9 mouse cellular contexts compared by ENCODE assay signal in the genomic region with DNA sequence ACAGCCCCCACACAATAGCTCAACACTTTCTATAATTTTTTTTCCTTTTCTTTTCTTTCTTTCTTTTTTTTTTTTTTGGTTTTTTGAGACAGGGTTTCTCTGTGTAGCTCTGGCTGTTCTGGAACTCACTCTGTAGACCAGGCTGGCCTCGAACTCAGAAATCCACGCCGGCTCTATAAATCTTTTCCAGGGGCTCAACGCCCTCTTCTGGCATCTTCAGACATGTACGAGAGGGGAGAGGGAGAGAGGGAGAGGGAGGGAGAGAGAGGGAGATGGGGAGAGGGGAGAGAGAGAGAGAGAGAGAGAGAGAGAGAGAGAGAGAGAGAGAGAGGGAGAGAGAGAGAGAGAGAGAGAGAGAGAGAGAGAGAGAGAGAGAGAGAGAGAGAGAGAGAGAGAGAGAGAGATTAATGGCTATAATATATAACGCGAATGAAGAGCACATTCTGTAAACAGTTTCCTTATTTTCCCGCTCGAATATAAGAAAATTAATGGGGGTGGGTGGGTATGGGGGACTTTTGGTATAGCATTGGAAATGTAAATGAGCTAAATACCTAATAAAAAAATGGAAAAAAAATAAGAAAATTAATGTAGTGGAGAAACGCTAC. TPM values are rescaled to one million over a fixed set of nuclear protein-coding genes. Genes with fewer than 3 reads are reported as not detected.
DNase-seq lines count a peak whose midpoint lies in the region; ATAC-seq and TF ChIP-seq lines count a peak whose summit lies in the region.
"Not testable (repeated sequence)": the region's sequence is repeated elsewhere in the genome, so short reads cannot be mapped to it uniquely, and the experiment has no call there.
"Had no signal": no experiment of that assay in that cellular context is flagged by ENCODE, and none has a peak within 500 bp of the region (broad histone marks: within the 10 kb centered on the region; RNA-seq: fewer than 3 reads in every experiment).

No protein-coding gene starts in this region.

- H3K4me2 ChIP-seq in heart, embryonic 15.5 days = peak overlapping the region; percentile 84
- peak overlapping the region; percentile 60 for H3K4me2 ChIP-seq in kidney, embryonic 16.5 days (replicated peaks; ENCODE audit: low read depth, low read length)
- peak overlapping the region; percentile 91 for H3K4me2 ChIP-seq in liver, embryonic 16.5 days (ENCODE audit: low read depth, low read length)
- peak overlapping the region; percentile 79 for H3K4me2 ChIP-seq in myocyte (ENCODE audit: low read depth)

- not testable (repeated sequence) for H3K36me3 ChIP-seq in heart, embryonic 15.5 days; kidney, embryonic 16.5 days (ENCODE audit: insufficient read depth, low read length); liver, embryonic 16.5 days (ENCODE audit: control insufficient read depth, insufficient read depth); myocyte (ENCODE audit: control insufficient read depth, insufficient read depth); testis, adult 2 months (ENCODE audit: control insufficient read depth, insufficient read depth, low read length)

- H3K79me2 ChIP-seq in myocyte (ENCODE audit: control insufficient read depth, insufficient read depth) = not testable (repeated sequence)

- peak; percentile 75 for DNase-seq in ES-CJ7 (ENCODE audit: low read depth, low spot score)
- DNase-seq in cerebellum, adult 2 months = peak; percentile 45 to 53

- not testable (repeated sequence) for H3K4me3 ChIP-seq in cerebellum, adult 2 months (replicated peaks; ENCODE audit: insufficient read depth, low read depth, low read length)
- peak overlapping the region; percentile 80 for H3K4me3 ChIP-seq in embryonic fibroblast, embryonic 13.5 days (ENCODE audit: insufficient read depth, low read length)
- peak overlapping the region; percentile 95 for H3K4me3 ChIP-seq in heart, embryonic 15.5 days
- H3K4me3 ChIP-seq in kidney, embryonic 16.5 days (ENCODE audit: low read length) = peak overlapping the region; percentile 70
- peak overlapping the region; percentile 89 for H3K4me3 ChIP-seq in liver, embryonic 16.5 days (ENCODE audit: low read depth, low read length)
- peak overlapping the region; percentile 78 for H3K4me3 ChIP-seq in myocyte
- H3K4me3 ChIP-seq in testis, adult 2 months (ENCODE audit: control insufficient read depth, low read depth, low read length) = peak overlapping the region; percentile 99

- H3K9me3 ChIP-seq in heart, embryonic 15.5 days (replicated peaks); kidney, embryonic 16.5 days (ENCODE audit: low read length); liver, embryonic 16.5 days (replicated peaks; ENCODE audit: control insufficient read depth, low read length): not testable (repeated sequence)

- TF ChIP-seq CTCF in cerebellum, adult 2 months (IDR thresholded peaks at IDR 0.05; ENCODE audit: borderline replicate concordance, insufficient read depth, low read depth, low read length) = peak; percentile 11; the same call in 1 of the 2 replicates
- not testable (repeated sequence) for TF ChIP-seq CTCF in embryonic fibroblast, embryonic 13.5 days (IDR thresholded peaks at IDR 0.05; ENCODE audit: borderline replicate concordance, insufficient read depth, low read length); testis, adult 2 months (IDR thresholded peaks at IDR 0.05; ENCODE audit: control insufficient read depth, insufficient read depth, insufficient replicate concordance, low read depth, low read length)

- not testable (repeated sequence) for ATAC-seq in heart, embryonic 15.5 days (replicated peaks; ENCODE audit: insufficient number of reproducible peaks, insufficient read depth, low FRiP score, low read depth); kidney, embryonic 16.5 days (ENCODE audit: low FRiP score, low TSS enrichment); liver, embryonic 16.5 days (ENCODE audit: low read depth)

- H3K27me3 ChIP-seq in cerebellum, adult 2 months (ENCODE audit: control insufficient read depth, insufficient read depth, low read length); heart, embryonic 15.5 days; kidney, embryonic 16.5 days (ENCODE audit: insufficient read depth, low read length); liver, embryonic 16.5 days (ENCODE audit: control insufficient read depth, insufficient read depth, low read depth, low read length); myocyte (ENCODE audit: control insufficient read depth, insufficient read depth, insufficient read length); testis, adult 2 months (ENCODE audit: control insufficient read depth, insufficient read depth, low read length): not testable (repeated sequence)

- H3ac ChIP-seq in myocyte (ENCODE audit: control insufficient read depth, insufficient read length) = not testable (repeated sequence)

- WGBS in cerebellum, adult 2 months = 8% methylated on average over 10 of the region's 10 CpGs
- WGBS in heart, embryonic 15.5 days = 6% methylated on average over 10 of the region's 10 CpGs
- 7% methylated on average over 10 of the region's 10 CpGs for WGBS in kidney, embryonic 16.5 days
- WGBS in liver, embryonic 16.5 days (ENCODE audit: insufficient replicate concordance) = 5% methylated on average over 10 of the region's 10 CpGs

- peak overlapping the region; percentile 80 for H3K9ac ChIP-seq in heart, embryonic 15.5 days
- H3K9ac ChIP-seq in kidney, embryonic 16.5 days (replicated peaks; ENCODE audit: low read length) = peak overlapping the region; percentile 67
- peak overlapping the region; percentile 80; the same call in 1 of the 2 replicates for H3K9ac ChIP-seq in liver, embryonic 16.5 days (ENCODE audit: low read depth, low read length)

- H3K4me1 ChIP-seq in cerebellum, adult 2 months (ENCODE audit: control insufficient read depth, insufficient read depth, low read length); embryonic fibroblast, embryonic 13.5 days (ENCODE audit: control insufficient read depth, insufficient read depth, low read length); heart, embryonic 15.5 days (replicated peaks); kidney, embryonic 16.5 days (ENCODE audit: insufficient read depth, low read length); liver, embryonic 16.5 days (ENCODE audit: control insufficient read depth, low read depth, low read length); testis, adult 2 months (ENCODE audit: control insufficient read depth, insufficient read depth, low read length): not testable (repeated sequence)

- not testable (repeated sequence) for TF ChIP-seq POLR2A in cerebellum, adult 2 months (IDR thresholded peaks at IDR 0.05; ENCODE audit: borderline replicate concordance, insufficient read depth, low read length); embryonic fibroblast, embryonic 13.5 days (IDR thresholded peaks at IDR 0.05; ENCODE audit: low read depth, low read length); myocyte (IDR thresholded peaks at IDR 0.05; ENCODE audit: insufficient read length, low read depth); testis, adult 2 months (IDR thresholded peaks at IDR 0.05; ENCODE audit: control insufficient read depth, low read depth, low read length)

- H3K27ac ChIP-seq in cerebellum, adult 2 months (ENCODE audit: insufficient read depth, low read length); embryonic fibroblast, embryonic 13.5 days (ENCODE audit: insufficient read depth, low read length); liver, embryonic 16.5 days (ENCODE audit: low read length): not testable (repeated sequence)
- peak overlapping the region; percentile 90 for H3K27ac ChIP-seq in heart, embryonic 15.5 days
- H3K27ac ChIP-seq in kidney, embryonic 16.5 days (ENCODE audit: low read length) = peak overlapping the region; percentile 78; the same call in 1 of the 2 replicates
- peak overlapping the region; percentile 97 for H3K27ac ChIP-seq in testis, adult 2 months (ENCODE audit: control insufficient read depth, insufficient read depth, low read depth, low read length)

RNA-seq across cellular contexts. Expression of gene Exd2, which starts 0.5 kb away (rescaled TPM):
- 61.5 and 68.0 TPM in 2 replicates for polyA plus RNA-seq in cerebellum, adult 2 months (2012; rRNA removed)
- 15.6 and 23.9 TPM in 2 replicates for polyA plus RNA-seq in embryonic fibroblast, embryonic 13.5 days (2011; ENCODE audit: insufficient read length, low read depth, missing spikeins)
- polyA plus RNA-seq in heart, embryonic 15.5 days (2015; fragmentation: Nextera tagmentation; extraction: Ambion mirVana) = 16.3 and 18.5 TPM in 2 replicates
- polyA plus RNA-seq in kidney, embryonic 16.5 days (2015; fragmentation: Nextera tagmentation; extraction: Ambion mirVana) = 31.2 and 34.8 TPM in 2 replicates
- polyA plus RNA-seq in liver, embryonic 16.5 days (2015; fragmentation: Nextera tagmentation; extraction: Ambion mirVana) = 5.7 and 7.1 TPM in 2 replicates
- polyA plus RNA-seq in myocyte (2012; fragmentation: generic; extraction: Trizol) = 9.1 TPM
- 19.0 and 24.2 TPM in 2 replicates for polyA plus RNA-seq in testis, adult 2 months (2012; rRNA removed)

RNA-seq across cellular contexts. Expression of gene Dcaf5, which starts 26.0 kb away (rescaled TPM):
- polyA plus RNA-seq in cerebellum, adult 2 months (2012; rRNA removed) = 36.5 and 36.9 TPM in 2 replicates
- polyA plus RNA-seq in embryonic fibroblast, embryonic 13.5 days (2011; ENCODE audit: insufficient read length, low read depth, missing spikeins) = 34.5 and 45.0 TPM in 2 replicates
- 8.6 and 11.1 TPM in 2 replicates for polyA plus RNA-seq in heart, embryonic 15.5 days (2015; fragmentation: Nextera tagmentation; extraction: Ambion mirVana)
- polyA plus RNA-seq in kidney, embryonic 16.5 days (2015; fragmentation: Nextera tagmentation; extraction: Ambion mirVana) = 12.7 and 13.1 TPM in 2 replicates
- 2.3 and 2.4 TPM in 2 replicates for polyA plus RNA-seq in liver, embryonic 16.5 days (2015; fragmentation: Nextera tagmentation; extraction: Ambion mirVana)
- 17.7 TPM for polyA plus RNA-seq in myocyte (2012; fragmentation: generic; extraction: Trizol)
- polyA plus RNA-seq in testis, adult 2 months (2012; rRNA removed) = 97.1 and 102 TPM in 2 replicates

RNA-seq across cellular contexts. Expression of gene Galnt16, which starts 55.7 kb away (rescaled TPM):
- polyA plus RNA-seq in cerebellum, adult 2 months (2012; rRNA removed) = 29.3 and 32.8 TPM in 2 replicates
- polyA plus RNA-seq in embryonic fibroblast, embryonic 13.5 days (2011; ENCODE audit: insufficient read length, low read depth, missing spikeins) = 3.4 and 7.8 TPM in 2 replicates
- polyA plus RNA-seq in heart, embryonic 15.5 days (2015; fragmentation: Nextera tagmentation; extraction: Ambion mirVana) = 6.9 and 11.1 TPM in 2 replicates
- polyA plus RNA-seq in kidney, embryonic 16.5 days (2015; fragmentation: Nextera tagmentation; extraction: Ambion mirVana) = 8.3 and 9.0 TPM in 2 replicates
- polyA plus RNA-seq in liver, embryonic 16.5 days (2015; fragmentation: Nextera tagmentation; extraction: Ambion mirVana) = 0.15 and 0.53 TPM in 2 replicates
- polyA plus RNA-seq in myocyte (2012; fragmentation: generic; extraction: Trizol) = 0.11 TPM
- polyA plus RNA-seq in testis, adult 2 months (2012; rRNA removed) = 1.5 and 1.7 TPM in 2 replicates
- polyA plus RNA-seq: activated CD4-positive, CD25-positive, alpha-beta regulatory T cell, adult 4 months had no signal
